ENCODE assay signal across 23 mouse cellular contexts in the genomic region with DNA sequence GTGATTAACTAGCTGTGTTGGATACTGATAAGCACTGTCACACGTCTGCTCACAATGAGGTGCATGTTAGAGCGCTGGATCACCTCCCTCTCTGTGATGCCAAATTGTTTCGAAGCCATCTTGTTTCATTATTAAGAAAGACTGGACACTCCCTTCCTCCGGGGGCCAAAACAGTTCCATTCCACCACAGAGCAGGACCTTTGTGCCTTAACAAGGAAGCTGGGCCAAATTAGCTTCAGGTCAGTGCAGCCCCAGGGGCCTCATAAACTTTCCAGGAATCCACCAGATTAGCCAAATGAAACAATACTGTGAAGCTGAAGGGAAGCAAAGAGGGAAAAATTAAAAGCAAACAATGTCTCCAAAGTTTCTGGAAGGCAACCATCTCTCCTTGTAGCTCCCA.
A peak's percentile ranks its signal among the peaks of the same experiment; 100 is the strongest.
DNase-seq lines count a peak whose midpoint lies in the region; ATAC-seq and TF ChIP-seq lines count a peak whose summit lies in the region.
"Had no signal": no experiment of that assay in that cellular context is flagged by ENCODE, and none has a peak within 500 bp of the region (broad histone marks: within the 10 kb centered on the region; RNA-seq: fewer than 3 reads in every experiment).

No protein-coding gene starts in this region.

- H3K4me3 ChIP-seq in kidney, postnatal 0 days (replicated peaks; ENCODE audit: low read depth, low read length) = no peak overlapping the region
- H3K4me3 ChIP-seq: forebrain, embryonic 10.5 days; hindbrain, embryonic 12.5 days; limb, embryonic 12.5 days; liver, embryonic 12.5 days; megakaryocyte, embryonic 14.5 days; myocyte; neural tube, embryonic 15.5 days; stomach, embryonic 15.5 days had no signal

- H3K36me3 ChIP-seq in kidney, postnatal 0 days (ENCODE audit: insufficient read depth, low read length) = no peaks in the 10 kb centered on the region
- H3K36me3 ChIP-seq: forebrain, embryonic 10.5 days; hindbrain, embryonic 12.5 days; limb, embryonic 12.5 days; liver, embryonic 12.5 days; neural tube, embryonic 15.5 days; stomach, embryonic 15.5 days had no signal

- intact Hi-C loops in gastrocnemius, postnatal 14 days (cut with DNase I; ENCODE audit: low total_unique reads) = no loop called here

- ATAC-seq in kidney, postnatal 0 days (replicated peaks; ENCODE audit: low FRiP score, low read depth) = no peak
- ATAC-seq in monocyte, adult 5-6 weeks (replicated peaks; ENCODE audit: insufficient number of reproducible peaks, low FRiP score, low TSS enrichment, poor library complexity, severe bottlenecking) = no peak
- ATAC-seq: liver, embryonic 12.5 days had no signal

- no peaks in the 10 kb centered on the region for H3K27me3 ChIP-seq in kidney, postnatal 0 days (ENCODE audit: insufficient read depth, low read length)
- H3K27me3 ChIP-seq: CH12.LX; hindbrain, embryonic 12.5 days; limb, embryonic 12.5 days; liver, embryonic 12.5 days; megakaryocyte, embryonic 14.5 days; neural tube, embryonic 15.5 days; stomach, embryonic 15.5 days had no signal

- no peak overlapping the region for H3K9ac ChIP-seq in kidney, postnatal 0 days (ENCODE audit: low read depth, low read length)
- H3K9ac ChIP-seq: hindbrain, embryonic 12.5 days; limb, embryonic 12.5 days; liver, embryonic 12.5 days; neural tube, embryonic 15.5 days; stomach, embryonic 15.5 days had no signal

- DNase-seq in adrenal gland, postnatal 14 days = peak; percentile 56
- no peak for DNase-seq in adrenal gland, adult 8-10 months
- peak; percentile 34 for DNase-seq in kidney, postnatal 0 days (ENCODE audit: low spot score)
- DNase-seq in kidney, postnatal 25 days = no peak
- peak; percentile 6 for DNase-seq in NIH3T3 (ENCODE audit: low read depth)
- peak; percentile 5 for DNase-seq in gastrocnemius, postnatal 14 days
- no peak for DNase-seq in embryo, embryonic 11 days
- DNase-seq: cerebellum, adult 2 months; cerebellum, postnatal 36 days; lung, adult 2 months; midbrain, embryonic 14.5 days; right cerebral cortex, postnatal 25 days; thymus, adult 18-20 months had no signal

- no peak overlapping the region for H3K27ac ChIP-seq in kidney, postnatal 0 days
- H3K27ac ChIP-seq: forebrain, embryonic 10.5 days; hindbrain, embryonic 12.5 days; limb, embryonic 12.5 days; liver, embryonic 12.5 days; neural tube, embryonic 15.5 days; stomach, embryonic 15.5 days had no signal

- no peaks in the 10 kb centered on the region for H3K9me3 ChIP-seq in kidney, postnatal 0 days (replicated peaks; ENCODE audit: low read length)
- H3K9me3 ChIP-seq: forebrain, embryonic 10.5 days; hindbrain, embryonic 12.5 days; limb, embryonic 12.5 days; liver, embryonic 12.5 days; neural tube, embryonic 15.5 days; stomach, embryonic 15.5 days had no signal

- TF ChIP-seq CTCF in kidney, postnatal 0 days (IDR thresholded peaks at IDR 0.05; ENCODE audit: low read depth) = no peak

- WGBS in kidney, postnatal 0 days = 61% methylated on average over 4 of the region's 4 CpGs

- H3K4me1 ChIP-seq in kidney, postnatal 0 days (replicated peaks; ENCODE audit: insufficient read depth, low read length) = no peaks in the 10 kb centered on the region
- H3K4me1 ChIP-seq: hindbrain, embryonic 12.5 days; liver, embryonic 12.5 days; megakaryocyte, embryonic 14.5 days; neural tube, embryonic 15.5 days; stomach, embryonic 15.5 days had no signal

- no peak overlapping the region for H3K4me2 ChIP-seq in kidney, postnatal 0 days (ENCODE audit: low read length)
- H3K4me2 ChIP-seq: hindbrain, embryonic 12.5 days; limb, embryonic 12.5 days; liver, embryonic 12.5 days; neural tube, embryonic 15.5 days; stomach, embryonic 15.5 days had no signal

Comparison
In these comparisons a context has a peak if more than half of its experiments do, and no peak if none do; other contexts are left out.
1. DNase-seq: peak in adrenal gland, postnatal 14 days (single experiment), kidney, postnatal 0 days (single experiment), NIH3T3 (single experiment) and gastrocnemius, postnatal 14 days (single experiment); none in adrenal gland, adult 8-10 months (single experiment), kidney, postnatal 25 days (0 of 2) and embryo, embryonic 11 days (single experiment).